20 mouse cellular contexts compared by ENCODE assay signal in genomic region chr17:27005644-27006043, GRCm38 (mm10). TPM values are rescaled to one million over a fixed set of nuclear protein-coding genes. Genes with fewer than 3 reads are reported as not detected.
DNase-seq lines count a peak whose midpoint lies in the region; ATAC-seq and TF ChIP-seq lines count a peak whose summit lies in the region.
"Had no signal": no experiment of that assay in that cellular context is flagged by ENCODE, and none has a peak within 500 bp of the region (broad histone marks: within the 10 kb centered on the region; RNA-seq: fewer than 3 reads in every experiment).

No protein-coding gene starts in this region.

- TF ChIP-seq CTCF in lung, embryonic 14.5 days (IDR thresholded peaks at IDR 0.05; ENCODE audit: low read depth), result no peak
- TF ChIP-seq CTCF in bone marrow macrophage, adult 2 months (IDR thresholded peaks at IDR 0.05; ENCODE audit: low read depth, low read length), result no peak
- TF ChIP-seq CTCF in stomach, postnatal 0 days (IDR thresholded peaks at IDR 0.05; ENCODE audit: low read depth), result no peak

- WGBS in heart, embryonic 13.5 days, result 37% methylated on average over 11 of the region's 11 CpGs
- WGBS in lung, embryonic 14.5 days, result 31% methylated on average over 11 of the region's 11 CpGs
- WGBS in stomach, postnatal 0 days, result 48% methylated on average over 11 of the region's 11 CpGs

- H3K4me1 ChIP-seq in heart, embryonic 13.5 days, result 0 out of 2 replicates have a peak, but pooled peaks cover 4% of the 10 kb centered on the region
- no peaks in the 10 kb centered on the region for H3K4me1 ChIP-seq in lung, embryonic 14.5 days (ENCODE audit: insufficient read depth)
- peaks cover 18% of the 10 kb centered on the region for H3K4me1 ChIP-seq in bone marrow macrophage, adult 2 months (ENCODE audit: control insufficient read depth, insufficient read depth, low read length)
- peaks cover 24% of the 10 kb centered on the region for H3K4me1 ChIP-seq in megakaryocyte, embryonic 14.5 days
- no peaks in the 10 kb centered on the region for H3K4me1 ChIP-seq in stomach, postnatal 0 days (replicated peaks; ENCODE audit: control insufficient read depth, insufficient read depth)
- H3K4me1 ChIP-seq: forebrain, embryonic 15.5 days; hindbrain, embryonic 15.5 days; midbrain, embryonic 12.5 days had no signal

- no peaks in the 10 kb centered on the region for H3K36me3 ChIP-seq in heart, embryonic 13.5 days
- H3K36me3 ChIP-seq in lung, embryonic 14.5 days (ENCODE audit: insufficient read depth), result no peaks in the 10 kb centered on the region
- H3K36me3 ChIP-seq in megakaryocyte, embryonic 14.5 days (replicated peaks; ENCODE audit: low read length), result no peaks in the 10 kb centered on the region
- H3K36me3 ChIP-seq in stomach, postnatal 0 days (ENCODE audit: control insufficient read depth, insufficient read depth, low read length), result no peaks in the 10 kb centered on the region
- H3K36me3 ChIP-seq: forebrain, embryonic 15.5 days; G1E; heart, embryonic 15.5 days; hindbrain, embryonic 15.5 days; midbrain, embryonic 12.5 days had no signal

- no peak overlapping the region for H3K4me3 ChIP-seq in heart, embryonic 13.5 days
- no peak overlapping the region for H3K4me3 ChIP-seq in lung, embryonic 14.5 days (ENCODE audit: low read depth, low read length)
- no peak overlapping the region for H3K4me3 ChIP-seq in bone marrow macrophage, adult 2 months (ENCODE audit: insufficient read depth, low read length)
- H3K4me3 ChIP-seq in megakaryocyte, embryonic 14.5 days (replicated peaks), result peak overlapping the region; percentile 14
- no peak overlapping the region for H3K4me3 ChIP-seq in stomach, postnatal 0 days (ENCODE audit: low read depth, low read length)
- H3K4me3 ChIP-seq: forebrain, embryonic 15.5 days; gastrocnemius, adult 2 months; heart, embryonic 15.5 days; hindbrain, embryonic 15.5 days; midbrain, embryonic 12.5 days had no signal

- no peaks in the 10 kb centered on the region for H3K9me3 ChIP-seq in heart, embryonic 13.5 days
- H3K9me3 ChIP-seq in lung, embryonic 14.5 days (ENCODE audit: low read depth, low read length), result no peaks in the 10 kb centered on the region
- H3K9me3 ChIP-seq in megakaryocyte, embryonic 14.5 days, result peaks cover 6% of the 10 kb centered on the region; the same call in 1 of the 2 replicates
- H3K9me3 ChIP-seq in stomach, postnatal 0 days (ENCODE audit: control insufficient read depth, low read length), result no peaks in the 10 kb centered on the region
- H3K9me3 ChIP-seq: forebrain, embryonic 15.5 days; G1E; heart, embryonic 15.5 days; hindbrain, embryonic 15.5 days; midbrain, embryonic 12.5 days had no signal

- no peak for TF ChIP-seq POLR2A in bone marrow macrophage, adult 2 months (IDR thresholded peaks at IDR 0.05; ENCODE audit: borderline replicate concordance, low read depth, low read length)

- peaks cover 15% of the 10 kb centered on the region for H3K27me3 ChIP-seq in heart, embryonic 13.5 days (replicated peaks)
- no peaks in the 10 kb centered on the region for H3K27me3 ChIP-seq in lung, embryonic 14.5 days (ENCODE audit: insufficient read depth, low read length)
- H3K27me3 ChIP-seq in megakaryocyte, embryonic 14.5 days (replicated peaks), result peaks cover 15% of the 10 kb centered on the region
- H3K27me3 ChIP-seq in stomach, postnatal 0 days (ENCODE audit: control insufficient read depth, insufficient read depth, low read length), result no peaks in the 10 kb centered on the region
- H3K27me3 ChIP-seq: forebrain, embryonic 15.5 days; heart, embryonic 15.5 days; hindbrain, embryonic 15.5 days; midbrain, embryonic 12.5 days had no signal

- no peak for ATAC-seq in heart, embryonic 13.5 days (ENCODE audit: extremely low read depth, insufficient number of reproducible peaks, low FRiP score, low TSS enrichment)
- no peak for ATAC-seq in lung, embryonic 14.5 days (ENCODE audit: insufficient read depth)
- ATAC-seq in stomach, postnatal 0 days (ENCODE audit: low FRiP score, low TSS enrichment), result no peak
- ATAC-seq: forebrain, embryonic 15.5 days; intestine, postnatal 0 days had no signal

- H3K4me2 ChIP-seq in heart, embryonic 13.5 days, result 0 out of 2 replicates have a peak overlapping the region, but pooled peaks have one; percentile 4
- H3K4me2 ChIP-seq in lung, embryonic 14.5 days, result no peak overlapping the region
- no peak overlapping the region for H3K4me2 ChIP-seq in stomach, postnatal 0 days (replicated peaks; ENCODE audit: low read depth)
- H3K4me2 ChIP-seq: forebrain, embryonic 15.5 days; heart, embryonic 15.5 days; hindbrain, embryonic 15.5 days; midbrain, embryonic 12.5 days had no signal

- no peak for TF ChIP-seq EP300 in stomach, postnatal 0 days (optimal IDR thresholded peaks at IDR 0.05)

- H3K9ac ChIP-seq in heart, embryonic 13.5 days, result 0 out of 2 replicates have a peak overlapping the region, but pooled peaks have one; percentile 12
- H3K9ac ChIP-seq in lung, embryonic 14.5 days, result no peak overlapping the region
- no peak overlapping the region for H3K9ac ChIP-seq in stomach, postnatal 0 days (ENCODE audit: low read length)
- H3K9ac ChIP-seq: forebrain, embryonic 15.5 days; heart, embryonic 15.5 days; hindbrain, embryonic 15.5 days; midbrain, embryonic 12.5 days had no signal

- no peak overlapping the region for H3K27ac ChIP-seq in heart, embryonic 13.5 days (replicated peaks)
- no peak overlapping the region for H3K27ac ChIP-seq in lung, embryonic 14.5 days (ENCODE audit: low read depth)
- peak overlapping the region; percentile 46 for H3K27ac ChIP-seq in bone marrow macrophage, adult 2 months (ENCODE audit: insufficient read depth, low read depth, low read length)
- no peak overlapping the region for H3K27ac ChIP-seq in stomach, postnatal 0 days (replicated peaks)
- H3K27ac ChIP-seq: forebrain, embryonic 15.5 days; gastrocnemius, adult 2 months; heart, embryonic 15.5 days; hindbrain, embryonic 15.5 days; midbrain, embryonic 12.5 days had no signal

- no peak for DNase-seq in heart, adult 8-10 months (ENCODE audit: low spot score)
- peak; percentile 24 for DNase-seq in lung, embryonic 14.5 days
- DNase-seq in lung, adult 18-20 months, result no peak
- DNase-seq in adrenal gland, postnatal 10 days, result no peak
- no peak for DNase-seq in stomach, postnatal 0 days (ENCODE audit: low spot score)
- DNase-seq: adrenal gland, postnatal 14 days; cerebellum, postnatal 10 days; gastrocnemius, adult 2 months; kidney, postnatal 36 days; liver; right cerebral cortex, postnatal 25 days had no signal

RNA-seq across cellular contexts. Expression of gene Bak1, which starts 23.2 kb away (rescaled TPM):
- 5.3 and 5.4 TPM in 2 replicates for polyA plus RNA-seq in heart, embryonic 13.5 days (2015; fragmentation: Nextera tagmentation; extraction: Ambion mirVana)
- 10 to 100 TPM; 11.0 to 15.9 (median 13.7) TPM for total RNA-seq in heart, adult 8-10 months (2022)
- 12.0 and 13.8 TPM in 2 replicates for polyA plus RNA-seq in lung, embryonic 14.5 days (2014; fragmentation: Nextera tagmentation; extraction: Ambion mirVana)
- polyA plus RNA-seq in bone marrow macrophage, adult 2 months (2012; ENCODE audit: insufficient read depth, insufficient read length, missing spikeins), result 60.8 and 83.0 TPM in 2 replicates
- 164 and 277 TPM in 2 replicates for polyA plus RNA-seq in megakaryocyte, embryonic 14.5 days (2012; ENCODE audit: insufficient read depth, low replicate concordance)
- total RNA-seq in adrenal gland, postnatal 10 days (2021), result 10 to 100 TPM; 35.4 to 42.4 TPM
- polyA plus RNA-seq in stomach, postnatal 0 days (2015; fragmentation: Nextera tagmentation; extraction: Ambion mirVana), result 3.5 and 3.6 TPM in 2 replicates

RNA-seq across cellular contexts. Expression of gene Zbtb9, which starts 32.7 kb away (rescaled TPM):
- 9.1 and 9.8 TPM in 2 replicates for polyA plus RNA-seq in heart, embryonic 13.5 days (2015; fragmentation: Nextera tagmentation; extraction: Ambion mirVana)
- total RNA-seq in heart, adult 8-10 months (2022), result 1 to 10 TPM in 3 of 4 experiments, not detected in 1; 1.5 to 3.4 (median 2.2) TPM
- polyA plus RNA-seq in lung, embryonic 14.5 days (2014; fragmentation: Nextera tagmentation; extraction: Ambion mirVana), result 13.3 TPM in 2 replicates
- 10.4 TPM in 2 replicates for polyA plus RNA-seq in bone marrow macrophage, adult 2 months (2012; ENCODE audit: insufficient read depth, insufficient read length, missing spikeins)
- polyA plus RNA-seq in megakaryocyte, embryonic 14.5 days (2012; ENCODE audit: insufficient read depth, low replicate concordance), result 2.3 and 4.1 TPM in 2 replicates
- total RNA-seq in adrenal gland, postnatal 10 days (2021), result 1 to 10 TPM; 5.2 to 7.4 TPM
- polyA plus RNA-seq in stomach, postnatal 0 days (2015; fragmentation: Nextera tagmentation; extraction: Ambion mirVana), result 6.9 and 7.8 TPM in 2 replicates

RNA-seq across cellular contexts. Expression of gene Itpr3, which starts 51.5 kb away (rescaled TPM):
- polyA plus RNA-seq in heart, embryonic 13.5 days (2015; fragmentation: Nextera tagmentation; extraction: Ambion mirVana), result 1.2 and 1.5 TPM in 2 replicates
- 1 to 10 TPM; 5.0 to 8.7 (median 6.8) TPM for total RNA-seq in heart, adult 8-10 months (2022)
- polyA plus RNA-seq in lung, embryonic 14.5 days (2014; fragmentation: Nextera tagmentation; extraction: Ambion mirVana), result 5.1 and 5.8 TPM in 2 replicates
- 3.1 and 3.5 TPM in 2 replicates for polyA plus RNA-seq in bone marrow macrophage, adult 2 months (2012; ENCODE audit: insufficient read depth, insufficient read length, missing spikeins)
- 0.17 and 1.3 TPM in 2 replicates for polyA plus RNA-seq in megakaryocyte, embryonic 14.5 days (2012; ENCODE audit: insufficient read depth, low replicate concordance)
- total RNA-seq in adrenal gland, postnatal 10 days (2021), result 1 to 10 TPM; 8.7 to 9.7 TPM
- 5.9 and 6.6 TPM in 2 replicates for polyA plus RNA-seq in stomach, postnatal 0 days (2015; fragmentation: Nextera tagmentation; extraction: Ambion mirVana)
